22 mouse cellular contexts compared by ENCODE assay signal in the genomic region with DNA sequence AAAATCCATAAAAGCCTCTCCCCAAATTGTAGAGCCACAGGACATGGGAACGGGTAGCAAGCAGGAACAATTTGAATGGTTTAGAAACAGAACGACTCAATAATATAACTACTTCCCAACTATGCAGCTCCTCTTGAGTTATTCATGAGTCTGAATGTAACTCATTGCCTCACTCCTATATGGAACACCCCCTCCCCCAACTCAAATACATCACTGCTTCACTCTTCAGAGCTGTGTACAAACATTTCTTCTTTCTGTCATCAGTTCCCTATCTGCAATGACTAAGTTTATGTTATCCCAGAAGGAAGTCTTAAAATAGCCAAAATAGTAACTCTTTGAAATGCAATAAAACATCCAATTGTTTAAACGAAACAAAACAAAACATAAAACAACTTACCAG.
A peak's percentile ranks its signal among the peaks of the same experiment; 100 is the strongest.
DNase-seq lines count a peak whose midpoint lies in the region; ATAC-seq and TF ChIP-seq lines count a peak whose summit lies in the region.
"Had no signal": no experiment of that assay in that cellular context is flagged by ENCODE, and none has a peak within 500 bp of the region (broad histone marks: within the 10 kb centered on the region; RNA-seq: fewer than 3 reads in every experiment).

No protein-coding gene starts in this region.

- TF ChIP-seq EP300 in lung, postnatal 0 days (IDR thresholded peaks at IDR 0.05), result no peak

- no peaks in the 10 kb centered on the region for H3K9me3 ChIP-seq in kidney, postnatal 0 days (replicated peaks; ENCODE audit: low read length)
- H3K9me3 ChIP-seq in kidney, embryonic 16.5 days (ENCODE audit: low read length), result no peaks in the 10 kb centered on the region
- H3K9me3 ChIP-seq in lung, embryonic 15.5 days, result no peaks in the 10 kb centered on the region
- no peaks in the 10 kb centered on the region for H3K9me3 ChIP-seq in lung, postnatal 0 days (ENCODE audit: low read length)
- H3K9me3 ChIP-seq: embryonic facial prominence, embryonic 13.5 days; embryonic facial prominence, embryonic 15.5 days; forebrain, embryonic 10.5 days; forebrain, embryonic 12.5 days had no signal

- H3K4me1 ChIP-seq in kidney, postnatal 0 days (replicated peaks; ENCODE audit: insufficient read depth, low read length), result no peaks in the 10 kb centered on the region
- no peaks in the 10 kb centered on the region for H3K4me1 ChIP-seq in kidney, embryonic 16.5 days (ENCODE audit: insufficient read depth, low read length)
- no peaks in the 10 kb centered on the region for H3K4me1 ChIP-seq in lung, embryonic 15.5 days
- no peaks in the 10 kb centered on the region for H3K4me1 ChIP-seq in lung, postnatal 0 days (ENCODE audit: insufficient read depth, low read depth, low read length)
- H3K4me1 ChIP-seq: embryonic facial prominence, embryonic 13.5 days; embryonic facial prominence, embryonic 15.5 days; forebrain, embryonic 10.5 days; forebrain, embryonic 12.5 days had no signal

- no peak for ATAC-seq in kidney, postnatal 0 days (replicated peaks; ENCODE audit: low FRiP score, low read depth)
- ATAC-seq in kidney, embryonic 16.5 days (ENCODE audit: low FRiP score, low TSS enrichment), result no peak
- peak; percentile 91; the same call in 1 of the 2 replicates for ATAC-seq in lung, embryonic 15.5 days (ENCODE audit: borderline replicate concordance, extremely low read depth, low FRiP score, low TSS enrichment)
- ATAC-seq in lung, postnatal 0 days, result no peak
- ATAC-seq: forebrain, embryonic 14.5 days had no signal

- DNase-seq in kidney, postnatal 0 days (ENCODE audit: low spot score), result peak; percentile 7
- no peak for DNase-seq in lung, adult 18-20 months
- peak; percentile 20 for DNase-seq in lung, postnatal 0 days (ENCODE audit: low spot score)
- no peak for DNase-seq in lung, postnatal 25 days (ENCODE audit: low spot score)
- DNase-seq: adrenal gland, adult 2 months; adrenal gland, postnatal 10 days; adrenal gland, postnatal 25 days; cerebellum, adult 11 months; cerebellum, adult 18-20 months; cerebellum, adult 8-10 months; cerebellum, adult 9-11 months; cerebellum, postnatal 14 days; cerebellum, postnatal 36 days; embryo, embryonic 11 days had no signal

- no peak for TF ChIP-seq CTCF in kidney, postnatal 0 days (IDR thresholded peaks at IDR 0.05; ENCODE audit: low read depth)
- TF ChIP-seq CTCF in lung, postnatal 0 days (IDR thresholded peaks at IDR 0.05), result no peak

- H3K36me3 ChIP-seq in kidney, postnatal 0 days (ENCODE audit: insufficient read depth, low read length), result no peaks in the 10 kb centered on the region
- no peaks in the 10 kb centered on the region for H3K36me3 ChIP-seq in kidney, embryonic 16.5 days (ENCODE audit: insufficient read depth, low read length)
- H3K36me3 ChIP-seq in lung, embryonic 15.5 days, result no peaks in the 10 kb centered on the region
- H3K36me3 ChIP-seq in lung, postnatal 0 days (ENCODE audit: insufficient read depth, low read length), result no peaks in the 10 kb centered on the region
- H3K36me3 ChIP-seq: embryonic facial prominence, embryonic 13.5 days; embryonic facial prominence, embryonic 15.5 days; forebrain, embryonic 10.5 days; forebrain, embryonic 12.5 days had no signal

- H3K4me2 ChIP-seq in kidney, postnatal 0 days (ENCODE audit: low read length), result no peak overlapping the region
- no peak overlapping the region for H3K4me2 ChIP-seq in kidney, embryonic 16.5 days (replicated peaks; ENCODE audit: low read depth, low read length)
- H3K4me2 ChIP-seq in lung, embryonic 15.5 days, result no peak overlapping the region
- H3K4me2 ChIP-seq in lung, postnatal 0 days (replicated peaks; ENCODE audit: low read depth, low read length), result no peak overlapping the region
- H3K4me2 ChIP-seq: embryonic facial prominence, embryonic 13.5 days; embryonic facial prominence, embryonic 15.5 days; forebrain, embryonic 12.5 days had no signal

- no peak overlapping the region for H3K27ac ChIP-seq in kidney, postnatal 0 days
- H3K27ac ChIP-seq in kidney, embryonic 16.5 days (ENCODE audit: low read length), result no peak overlapping the region
- H3K27ac ChIP-seq in lung, embryonic 15.5 days, result no peak overlapping the region
- no peak overlapping the region for H3K27ac ChIP-seq in lung, postnatal 0 days (ENCODE audit: low read length)
- H3K27ac ChIP-seq: embryonic facial prominence, embryonic 13.5 days; embryonic facial prominence, embryonic 15.5 days; forebrain, embryonic 10.5 days; forebrain, embryonic 12.5 days had no signal

- no peak overlapping the region for H3K9ac ChIP-seq in kidney, postnatal 0 days (ENCODE audit: low read depth, low read length)
- H3K9ac ChIP-seq in kidney, embryonic 16.5 days (replicated peaks; ENCODE audit: low read length), result no peak overlapping the region
- H3K9ac ChIP-seq in lung, embryonic 15.5 days, result no peak overlapping the region
- H3K9ac ChIP-seq in lung, postnatal 0 days (replicated peaks; ENCODE audit: low read depth), result no peak overlapping the region
- H3K9ac ChIP-seq: embryonic facial prominence, embryonic 13.5 days; embryonic facial prominence, embryonic 15.5 days; forebrain, embryonic 12.5 days had no signal

- no peak overlapping the region for H3K4me3 ChIP-seq in kidney, postnatal 0 days (replicated peaks; ENCODE audit: low read depth, low read length)
- H3K4me3 ChIP-seq in kidney, embryonic 16.5 days (ENCODE audit: low read length), result no peak overlapping the region
- no peak overlapping the region for H3K4me3 ChIP-seq in lung, embryonic 15.5 days
- H3K4me3 ChIP-seq in lung, postnatal 0 days (ENCODE audit: low read depth, low read length), result no peak overlapping the region
- H3K4me3 ChIP-seq: embryonic facial prominence, embryonic 13.5 days; embryonic facial prominence, embryonic 15.5 days; erythroblast, embryonic 14.5 days; forebrain, embryonic 10.5 days; forebrain, embryonic 12.5 days had no signal

- WGBS in kidney, postnatal 0 days, result 65% methylated on average over 3 of the region's 3 CpGs
- WGBS in kidney, embryonic 16.5 days, result 54% methylated on average over 3 of the region's 3 CpGs
- WGBS in lung, embryonic 15.5 days, result 43% methylated on average over 3 of the region's 3 CpGs
- 51% methylated on average over 3 of the region's 3 CpGs for WGBS in lung, postnatal 0 days

- H3K27me3 ChIP-seq in kidney, postnatal 0 days (ENCODE audit: insufficient read depth, low read length), result no peaks in the 10 kb centered on the region
- H3K27me3 ChIP-seq in kidney, embryonic 16.5 days (ENCODE audit: insufficient read depth, low read length), result no peaks in the 10 kb centered on the region
- no peaks in the 10 kb centered on the region for H3K27me3 ChIP-seq in lung, embryonic 15.5 days
- H3K27me3 ChIP-seq in lung, postnatal 0 days (replicated peaks; ENCODE audit: insufficient read depth, low read length), result no peaks in the 10 kb centered on the region
- H3K27me3 ChIP-seq: embryonic facial prominence, embryonic 13.5 days; embryonic facial prominence, embryonic 15.5 days; forebrain, embryonic 12.5 days had no signal

Comparison
In these comparisons a context has a peak if more than half of its experiments do, and no peak if none do; other contexts are left out.
1. DNase-seq: peak in kidney, postnatal 0 days (single experiment) and lung, postnatal 0 days (single experiment); none in lung, adult 18-20 months (0 of 2) and lung, postnatal 25 days (single experiment).